Mouse (Mus musculus): Measurements from ENCODE around the gene Zfp536. TPM values are rescaled to one million over a fixed set of nuclear protein-coding genes. Genes with fewer than 3 reads are reported as not detected.

The Zfp536 gene
- polyA plus RNA-seq, 1 experiment from 2014 or later, result 3.9 TPM

- Histone ChIP-seq H3K4me3 (ENCODE audit: control insufficient read depth in 1 of 2, insufficient read depth in 1 of 2, low read depth in 1 of 2, low read length in 2 of 2) (no peak overlapping the region), H3K27me3 (ENCODE audit: control insufficient read depth, insufficient read depth, low read length) (peaks cover 2% of the 10 kb centered on the region; the same call in 1 of the 2 replicates)
- WGBS, result 74% methylated on average over 1 of the region's 1 CpGs
Measured at GRCm38 (mm10) chr7:37753024-37753423, 20.4 kb downstream of the Zfp536 start.

GRCm38 (mm10) chr7:37746133-37746761, 27.2 kb downstream of the Zfp536 start:
- Histone ChIP-seq H3K27me3 (ENCODE audit: control insufficient read depth, insufficient read depth, low read length) (peaks cover 11% of the 10 kb centered on the region; the same call in 1 of the 2 replicates), H3K4me1 (ENCODE audit: control insufficient read depth in 2 of 2, insufficient read depth in 2 of 2, low read length in 2 of 2) (peaks cover 12 to 21% of the 10 kb centered on the region in 2 experiments), H3K36me3 (ENCODE audit: control insufficient read depth, insufficient read depth, low read length) (no peaks in the 10 kb centered on the region), H3K4me3 (ENCODE audit: control insufficient read depth in 1 of 2, insufficient read depth in 1 of 2, low read depth in 1 of 2, low read length in 2 of 2) (no peak overlapping the region; a peak in 1 of 4 replicates), H3K4me2 (ENCODE audit: low read length) (peak overlapping the region; percentile 54), H3K9me3 (ENCODE audit: control insufficient read depth, low read length) (no peaks in the 10 kb centered on the region), H3K9ac (ENCODE audit: low read length) (no peak overlapping the region; the same call in 1 of the 2 replicates), H3K27ac (replicated peaks in 1 of 2; ENCODE audit: control insufficient read depth in 1 of 2, insufficient read depth in 1 of 2, low read depth in 2 of 2, low read length in 2 of 2) (no peak overlapping the region; a peak in 1 of 4 replicates)
- peak; percentile 50; the same call in 1 of the 2 replicates for ATAC-seq (ENCODE audit: insufficient number of reproducible peaks, insufficient read depth, low FRiP score, low read depth)
- WGBS, result 18% methylated on average over 12 of the region's 13 CpGs

More at GRCm38 (mm10) chr7:37753024-37753423, 20.4 kb downstream of the Zfp536 start:
- no peak overlapping the region for H3K9ac ChIP-seq (ENCODE audit: low read length)
- no peak overlapping the region for H3K27ac ChIP-seq (replicated peaks in 1 of 2; ENCODE audit: control insufficient read depth in 1 of 2, insufficient read depth in 1 of 2, low read depth in 2 of 2, low read length in 2 of 2)
- H3K4me2 ChIP-seq (ENCODE audit: low read length), result no peak overlapping the region
- no peaks in the 10 kb centered on the region for H3K4me1 ChIP-seq (ENCODE audit: control insufficient read depth in 2 of 2, insufficient read depth in 2 of 2, low read length in 2 of 2)
- H3K9me3 ChIP-seq (ENCODE audit: control insufficient read depth, low read length), result no peaks in the 10 kb centered on the region
- no peaks in the 10 kb centered on the region for H3K36me3 ChIP-seq (ENCODE audit: control insufficient read depth, insufficient read depth, low read length)
- no peak for ATAC-seq (ENCODE audit: insufficient number of reproducible peaks, insufficient read depth, low FRiP score, low read depth)

- H3K27ac ChIP-seq (replicated peaks in 1 of 2; ENCODE audit: control insufficient read depth in 1 of 2, insufficient read depth in 1 of 2, low read depth in 2 of 2, low read length in 2 of 2), result no peak overlapping the region
- H3K4me2 ChIP-seq (ENCODE audit: low read length), result peak overlapping the region; percentile 34
- ATAC-seq (ENCODE audit: insufficient number of reproducible peaks, insufficient read depth, low FRiP score, low read depth), result no peak
- no peak overlapping the region for H3K9ac ChIP-seq (ENCODE audit: low read length)
- H3K36me3 ChIP-seq (ENCODE audit: control insufficient read depth, insufficient read depth, low read length), result no peaks in the 10 kb centered on the region
- H3K4me1 ChIP-seq (ENCODE audit: control insufficient read depth in 2 of 2, insufficient read depth in 2 of 2, low read length in 2 of 2), result peaks cover 12 to 21% of the 10 kb centered on the region in 2 experiments
- H3K27me3 ChIP-seq (ENCODE audit: control insufficient read depth, insufficient read depth, low read length), result peaks cover 14% of the 10 kb centered on the region
- 34% methylated on average over 8 of the region's 8 CpGs for WGBS
- no peaks in the 10 kb centered on the region for H3K9me3 ChIP-seq (ENCODE audit: control insufficient read depth, low read length)
- H3K4me3 ChIP-seq (ENCODE audit: control insufficient read depth in 1 of 2, insufficient read depth in 1 of 2, low read depth in 1 of 2, low read length in 2 of 2), result no peak overlapping the region
Measured at GRCm38 (mm10) chr7:37743350-37743749, 30.1 kb downstream of the Zfp536 start.

- peaks cover 10 to 16% of the 10 kb centered on the region in 2 experiments for H3K4me1 ChIP-seq (ENCODE audit: control insufficient read depth in 2 of 2, insufficient read depth in 2 of 2, low read length in 2 of 2)
- no peaks in the 10 kb centered on the region for H3K9me3 ChIP-seq (ENCODE audit: control insufficient read depth, low read length)
- ATAC-seq (ENCODE audit: insufficient number of reproducible peaks, insufficient read depth, low FRiP score, low read depth), result no peak
- H3K27ac ChIP-seq (replicated peaks in 1 of 2; ENCODE audit: control insufficient read depth in 1 of 2, insufficient read depth in 1 of 2, low read depth in 2 of 2, low read length in 2 of 2), result no peak overlapping the region
- H3K4me2 ChIP-seq (ENCODE audit: low read length), result no peak overlapping the region
- no peak overlapping the region for H3K4me3 ChIP-seq (ENCODE audit: control insufficient read depth in 1 of 2, insufficient read depth in 1 of 2, low read depth in 1 of 2, low read length in 2 of 2)
- H3K9ac ChIP-seq (ENCODE audit: low read length), result no peak overlapping the region
- WGBS, result 40% methylated on average over 8 of the region's 8 CpGs
- H3K27me3 ChIP-seq (ENCODE audit: control insufficient read depth, insufficient read depth, low read length), result peaks cover 9% of the 10 kb centered on the region; the same call in 1 of the 2 replicates
- no peaks in the 10 kb centered on the region for H3K36me3 ChIP-seq (ENCODE audit: control insufficient read depth, insufficient read depth, low read length)
Measured at GRCm38 (mm10) chr7:37737191-37737590, 36.2 kb downstream of the Zfp536 start.

- no peaks in the 10 kb centered on the region for H3K9me3 ChIP-seq (ENCODE audit: control insufficient read depth, low read length)
- H3K27ac ChIP-seq (replicated peaks in 1 of 2; ENCODE audit: control insufficient read depth in 1 of 2, insufficient read depth in 1 of 2, low read depth in 2 of 2, low read length in 2 of 2), result no peak overlapping the region
- 18% methylated on average over 4 of the region's 4 CpGs for WGBS
- no peak for ATAC-seq (ENCODE audit: insufficient number of reproducible peaks, insufficient read depth, low FRiP score, low read depth)
- no peak overlapping the region for H3K4me3 ChIP-seq (ENCODE audit: control insufficient read depth in 1 of 2, insufficient read depth in 1 of 2, low read depth in 1 of 2, low read length in 2 of 2)
- no peak overlapping the region for H3K9ac ChIP-seq (ENCODE audit: low read length)
- H3K27me3 ChIP-seq (ENCODE audit: control insufficient read depth, insufficient read depth, low read length), result peaks cover 8% of the 10 kb centered on the region; the same call in 1 of the 2 replicates
- H3K4me1 ChIP-seq (ENCODE audit: control insufficient read depth in 2 of 2, insufficient read depth in 2 of 2, low read length in 2 of 2), result peaks cover 10 to 16% of the 10 kb centered on the region in 2 experiments
- H3K4me2 ChIP-seq (ENCODE audit: low read length), result no peak overlapping the region
- no peaks in the 10 kb centered on the region for H3K36me3 ChIP-seq (ENCODE audit: control insufficient read depth, insufficient read depth, low read length)
Measured at GRCm38 (mm10) chr7:37736413-37736720, 37.1 kb downstream of the Zfp536 start.

GRCm38 (mm10) chr7:37735707-37736412, 37.6 kb downstream of the Zfp536 start:
- no peak for ATAC-seq (ENCODE audit: insufficient number of reproducible peaks, insufficient read depth, low FRiP score, low read depth)
- Histone ChIP-seq H3K36me3 (ENCODE audit: control insufficient read depth, insufficient read depth, low read length) (no peaks in the 10 kb centered on the region), H3K27ac (replicated peaks in 1 of 2; ENCODE audit: control insufficient read depth in 1 of 2, insufficient read depth in 1 of 2, low read depth in 2 of 2, low read length in 2 of 2) (no peak overlapping the region), H3K9me3 (ENCODE audit: control insufficient read depth, low read length) (no peaks in the 10 kb centered on the region), H3K4me2 (ENCODE audit: low read length) (no peak overlapping the region), H3K9ac (ENCODE audit: low read length) (no peak overlapping the region), H3K4me1 (ENCODE audit: control insufficient read depth in 2 of 2, insufficient read depth in 2 of 2, low read length in 2 of 2) (peaks cover 10 to 16% of the 10 kb centered on the region in 2 experiments), H3K4me3 (ENCODE audit: control insufficient read depth in 1 of 2, insufficient read depth in 1 of 2, low read depth in 1 of 2, low read length in 2 of 2) (no peak overlapping the region), H3K27me3 (ENCODE audit: control insufficient read depth, insufficient read depth, low read length) (peaks cover 8% of the 10 kb centered on the region; the same call in 1 of the 2 replicates)
- WGBS, result 38% methylated on average over 7 of the region's 7 CpGs

GRCm38 (mm10) chr7:37735101-37735500, 38.3 kb downstream of the Zfp536 start:
- WGBS, result 80% methylated on average over 6 of the region's 6 CpGs
- peaks cover 8% of the 10 kb centered on the region; the same call in 1 of the 2 replicates for H3K27me3 ChIP-seq (ENCODE audit: control insufficient read depth, insufficient read depth, low read length)
- H3K9ac ChIP-seq (ENCODE audit: low read length), result no peak overlapping the region
- no peak overlapping the region for H3K4me3 ChIP-seq (ENCODE audit: control insufficient read depth in 1 of 2, insufficient read depth in 1 of 2, low read depth in 1 of 2, low read length in 2 of 2)
- H3K36me3 ChIP-seq (ENCODE audit: control insufficient read depth, insufficient read depth, low read length), result no peaks in the 10 kb centered on the region
- H3K27ac ChIP-seq (replicated peaks in 1 of 2; ENCODE audit: control insufficient read depth in 1 of 2, insufficient read depth in 1 of 2, low read depth in 2 of 2, low read length in 2 of 2), result no peak overlapping the region
- H3K4me1 ChIP-seq (ENCODE audit: control insufficient read depth in 2 of 2, insufficient read depth in 2 of 2, low read length in 2 of 2), result peaks cover 10 to 16% of the 10 kb centered on the region in 2 experiments
- no peak for ATAC-seq (ENCODE audit: insufficient number of reproducible peaks, insufficient read depth, low FRiP score, low read depth)
- H3K4me2 ChIP-seq (ENCODE audit: low read length), result no peak overlapping the region
- H3K9me3 ChIP-seq (ENCODE audit: control insufficient read depth, low read length), result no peaks in the 10 kb centered on the region
